In genomic region chr6:118711677-118712322, GRCm38 (mm10) we compare ENCODE assay signal across 11 mouse cellular contexts.
DNase-seq lines count a peak whose midpoint lies in the region; ATAC-seq lines count a peak whose summit lies in the region.
"Had no signal": no experiment of that assay in that cellular context is flagged by ENCODE, and none has a peak within 500 bp of the region (broad histone marks: within the 10 kb centered on the region; RNA-seq: fewer than 3 reads in every experiment).

No protein-coding gene starts in this region.

- peak; percentile 51; the same call in 1 of the 2 replicates for ATAC-seq in forebrain, embryonic 13.5 days
- ATAC-seq: intestine, embryonic 15.5 days had no signal

- no peak overlapping the region for H3K27ac ChIP-seq in forebrain, embryonic 13.5 days
- no peak overlapping the region for H3K27ac ChIP-seq in forebrain, embryonic 10.5 days
- H3K27ac ChIP-seq: heart, embryonic 15.5 days; intestine, embryonic 15.5 days had no signal

- H3K27me3 ChIP-seq in forebrain, embryonic 13.5 days: no peaks in the 10 kb centered on the region
- no peaks in the 10 kb centered on the region for H3K27me3 ChIP-seq in forebrain, embryonic 10.5 days (ENCODE audit: poor library complexity, severe bottlenecking)
- H3K27me3 ChIP-seq: heart, embryonic 15.5 days; intestine, embryonic 15.5 days had no signal

- H3K4me2 ChIP-seq in forebrain, embryonic 13.5 days: no peak overlapping the region
- H3K4me2 ChIP-seq: heart, embryonic 15.5 days; intestine, embryonic 15.5 days had no signal

- no peak for DNase-seq in forebrain, embryonic 10.5 days (ENCODE audit: extremely low spot score, low spot score)
- DNase-seq in urinary bladder, postnatal 14 days (ENCODE audit: low spot score): peak; percentile 4
- no peak for DNase-seq in urinary bladder, postnatal 25 days (ENCODE audit: low spot score)
- DNase-seq in left cerebral cortex, adult 8-10 months (ENCODE audit: low spot score in 2 of 2): peak; percentile 23 to 62
- DNase-seq in embryo, embryonic 9.5 days (ENCODE audit: extremely low spot score): no peak
- DNase-seq in retina, postnatal 1 day: no peak
- DNase-seq in ovary, postnatal 14 days (ENCODE audit: low spot score): no peak
- DNase-seq: lung, adult 18-20 months had no signal

- no peak overlapping the region for H3K9ac ChIP-seq in forebrain, embryonic 13.5 days
- H3K9ac ChIP-seq: heart, embryonic 15.5 days; intestine, embryonic 15.5 days had no signal

- WGBS in forebrain, embryonic 13.5 days: 79% methylated on average over 14 of the region's 14 CpGs
- WGBS in forebrain, embryonic 10.5 days: 91% methylated on average over 14 of the region's 14 CpGs

- no peaks in the 10 kb centered on the region for H3K9me3 ChIP-seq in forebrain, embryonic 13.5 days (replicated peaks)
- no peaks in the 10 kb centered on the region for H3K9me3 ChIP-seq in forebrain, embryonic 10.5 days
- H3K9me3 ChIP-seq: heart, embryonic 15.5 days; intestine, embryonic 15.5 days had no signal

- H3K36me3 ChIP-seq in forebrain, embryonic 13.5 days (ENCODE audit: poor library complexity, severe bottlenecking): no peaks in the 10 kb centered on the region
- no peaks in the 10 kb centered on the region for H3K36me3 ChIP-seq in forebrain, embryonic 10.5 days (replicated peaks)
- H3K36me3 ChIP-seq: intestine, embryonic 15.5 days had no signal

- H3K4me3 ChIP-seq in forebrain, embryonic 13.5 days: no peak overlapping the region
- H3K4me3 ChIP-seq in forebrain, embryonic 10.5 days: no peak overlapping the region
- H3K4me3 ChIP-seq: heart, embryonic 15.5 days; intestine, embryonic 15.5 days had no signal

- 0 out of 2 replicates have a peak, but pooled peaks cover 8% of the 10 kb centered on the region for H3K4me1 ChIP-seq in forebrain, embryonic 13.5 days
- H3K4me1 ChIP-seq in forebrain, embryonic 10.5 days: peaks cover 4% of the 10 kb centered on the region; the same call in 1 of the 2 replicates
- H3K4me1 ChIP-seq: intestine, embryonic 15.5 days had no signal

Comparison
In these comparisons a context has a peak if more than half of its experiments do, and no peak if none do; other contexts are left out.
1. DNase-seq: peak in urinary bladder, postnatal 14 days (single experiment) and left cerebral cortex, adult 8-10 months (2 of 2); none in forebrain, embryonic 10.5 days (single experiment), urinary bladder, postnatal 25 days (single experiment), embryo, embryonic 9.5 days (single experiment), retina, postnatal 1 day (single experiment) and ovary, postnatal 14 days (single experiment).